Mouse (Mus musculus) stomach, embryonic 14.5 days (tissue): ENCODE measurements around the gene Stab1. TPM values are rescaled to one million over a fixed set of nuclear protein-coding genes. Genes with fewer than 3 reads are reported as not detected.

Experiments used
- ATAC-seq: fragments of 200-750 bp; cut with Nextera tagmentation; 2 replicates; pipeline ENCODE4 v1.8.0; 2017; ENCODE audit warnings: low read depth, moderate TSS enrichment; ENCODE audit not compliant: insufficient number of reproducible peaks, insufficient read depth, low FRiP score
- H3K27ac ChIP-seq: fragments of 300-500 bp; sonication (generic); 2 replicates; pipeline ENCODE4 v1.5.1; 2014; ENCODE audit warnings: mild to moderate bottlenecking, low read length, moderate library complexity, mixed read lengths
- H3K27me3 ChIP-seq: fragments of 300-500 bp; sonication (generic); 2 replicates; pipeline ENCODE4 v1.6.1; 2014; ENCODE audit warnings: low read length, control low read depth, mixed read lengths; ENCODE audit not compliant: control insufficient read depth, insufficient read depth
- H3K36me3 ChIP-seq: fragments of 300-500 bp; sonication (generic); 2 replicates; pipeline ENCODE4 v1.6.1; 2014; ENCODE audit warnings: mild to moderate bottlenecking, control low read depth, low read length, moderate library complexity, mixed read lengths; ENCODE audit not compliant: control insufficient read depth, insufficient read depth
- H3K4me1 ChIP-seq: fragments of 300-500 bp; sonication (generic); 2 replicates; pipeline ENCODE4 v1.6.1; 2014; ENCODE audit warnings: low read length, control low read depth, mixed read lengths; ENCODE audit not compliant: control insufficient read depth, insufficient read depth
- H3K4me2 ChIP-seq: fragments of 300-500 bp; sonication (generic); replicated peaks from 2 replicates; pipeline ENCODE4 v1.6.1; 2014; ENCODE audit warnings: low read depth, low read length, control low read depth
- H3K4me3 ChIP-seq: fragments of 300-500 bp; sonication (generic); 2 replicates; pipeline ENCODE4 v1.5.1; 2014; ENCODE audit warnings: low read depth, low read length, control low read depth
- H3K9ac ChIP-seq: fragments of 300-500 bp; sonication (generic); replicated peaks from 2 replicates; pipeline ENCODE4 v1.6.1; 2014; ENCODE audit warnings: low read depth, mild to moderate bottlenecking, control low read depth, low read length, moderate library complexity, mixed read lengths
- H3K9me3 ChIP-seq: fragments of 300-500 bp; sonication (generic); 2 replicates; pipeline ENCODE4 v1.6.1; 2016; ENCODE audit warnings: low read depth, low read length, control low read depth; ENCODE audit not compliant: control insufficient read depth
- WGBS: fragments of 180-500 bp; shearing (Covaris S2); extraction: QIAGEN DNeasy Blood & Tissue Kit; methylation state at CpG from one replicate; pipeline ENCODE4 v1.1.7; 2014; 5-methylcytosine and 5-hydroxymethylcytosine counted together
- polyA plus RNA-seq: library from polyadenylated mRNA; unstranded; fragments of >200 nt; fragmentation: Nextera tagmentation; extraction: Ambion mirVana; gene quantifications from 2 replicates; pipeline ENCODE4 v1.2.1, GENCODE M21; 2014

Stab1 gene
- polyA plus RNA-seq, 1 experiment from 2014 or later: 54.4 TPM

- Histone ChIP-seq H3K27ac (no peak overlapping the region), H3K4me2 (no peak overlapping the region; the same call in 1 of the 2 replicates), H3K9me3 (no peaks in the 10 kb centered on the region), H3K4me3 (no peak overlapping the region), H3K9ac (no peak overlapping the region), H3K27me3 (no peaks in the 10 kb centered on the region), H3K4me1 (0 out of 2 replicates have a peak, but pooled peaks cover 3% of the 10 kb centered on the region), H3K36me3 (peaks cover 10% of the 10 kb centered on the region)
- no peak for ATAC-seq
- 41% methylated on average over 10 of the region's 10 CpGs for WGBS
Measured at GRCm38 (mm10) chr14:31165991-31166630, 2.3 kb downstream of the Stab1 start.

DNA sequence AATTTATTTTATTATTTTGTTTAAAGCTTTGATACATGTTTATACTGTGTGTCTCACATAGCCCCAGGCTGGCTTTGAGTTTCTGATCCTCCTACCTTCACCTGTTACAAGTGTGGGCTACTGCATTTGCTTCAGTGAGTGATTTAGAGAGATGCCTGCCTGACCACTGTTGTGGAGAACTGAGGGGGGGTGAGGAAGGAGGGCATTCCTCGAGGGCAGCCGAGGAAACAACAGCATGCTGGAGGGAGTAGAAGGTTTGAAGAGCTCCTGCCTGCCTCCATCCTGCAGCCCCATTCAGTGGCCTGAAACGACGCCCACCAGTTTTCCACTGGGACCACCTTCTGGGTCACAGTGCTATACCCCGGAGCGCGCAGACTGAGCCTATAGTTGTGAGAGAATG is 3.0 kb downstream of the Stab1 start:
- H3K9me3 ChIP-seq: no peaks in the 10 kb centered on the region
- no peak overlapping the region for H3K4me2 ChIP-seq
- H3K4me3 ChIP-seq: no peak overlapping the region
- WGBS: 52% methylated on average over 7 of the region's 7 CpGs
- no peaks in the 10 kb centered on the region for H3K27me3 ChIP-seq
- H3K9ac ChIP-seq: no peak overlapping the region
- no peak for ATAC-seq
- peaks cover 3% of the 10 kb centered on the region; the same call in 1 of the 2 replicates for H3K36me3 ChIP-seq
- H3K4me1 ChIP-seq: 0 out of 2 replicates have a peak, but pooled peaks cover 3% of the 10 kb centered on the region
- no peak overlapping the region for H3K27ac ChIP-seq

- Histone ChIP-seq H3K4me2 (no peak overlapping the region), H3K9me3 (no peaks in the 10 kb centered on the region), H3K4me3 (no peak overlapping the region), H3K36me3 (no peaks in the 10 kb centered on the region), H3K27me3 (no peaks in the 10 kb centered on the region), H3K9ac (no peak overlapping the region), H3K27ac (no peak overlapping the region), H3K4me1 (0 out of 2 replicates have a peak, but pooled peaks cover 3% of the 10 kb centered on the region)
- 74% methylated on average over 2 of the region's 2 CpGs for WGBS
- ATAC-seq: no peak
Measured at GRCm38 (mm10) chr14:31165010-31165409, 3.4 kb downstream of the Stab1 start.

GRCm38 (mm10) chr14:31164067-31164466 is 4.4 kb downstream of the Stab1 start:
- Histone ChIP-seq H3K27ac (no peak overlapping the region), H3K4me3 (no peak overlapping the region), H3K9ac (no peak overlapping the region), H3K4me2 (no peak overlapping the region), H3K4me1 (0 out of 2 replicates have a peak, but pooled peaks cover 3% of the 10 kb centered on the region), H3K27me3 (no peaks in the 10 kb centered on the region), H3K36me3 (no peaks in the 10 kb centered on the region), H3K9me3 (no peaks in the 10 kb centered on the region)
- no peak for ATAC-seq
- WGBS: 67% methylated on average over 8 of the region's 8 CpGs

DNA sequence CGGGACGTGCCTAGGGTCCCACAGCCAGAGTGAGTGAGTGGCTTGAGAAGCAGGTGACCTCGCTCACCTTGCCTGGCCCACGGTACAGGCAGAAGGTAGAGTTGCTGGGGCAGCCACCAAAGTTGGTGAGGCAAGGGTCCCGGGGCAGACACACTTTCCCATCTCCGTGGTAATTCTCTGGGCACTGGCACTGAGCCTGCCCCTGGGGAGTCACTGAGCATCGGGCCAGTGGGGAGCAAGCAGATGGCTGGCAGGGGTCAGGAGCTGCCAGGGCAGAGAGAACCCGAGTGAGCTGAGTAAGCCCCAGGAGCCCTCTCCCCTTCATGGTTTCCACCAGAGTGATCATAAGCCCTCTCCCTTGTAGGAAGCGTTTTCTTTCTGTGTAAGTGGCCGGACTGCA is 6.8 kb downstream of the Stab1 start:
- no peak overlapping the region for H3K4me3 ChIP-seq
- H3K27ac ChIP-seq: no peak overlapping the region
- no peaks in the 10 kb centered on the region for H3K36me3 ChIP-seq
- ATAC-seq: no peak
- H3K9me3 ChIP-seq: no peaks in the 10 kb centered on the region
- 72% methylated on average over 10 of the region's 10 CpGs for WGBS
- H3K4me1 ChIP-seq: 0 out of 2 replicates have a peak, but pooled peaks cover 3% of the 10 kb centered on the region
- no peak overlapping the region for H3K4me2 ChIP-seq
- H3K27me3 ChIP-seq: no peaks in the 10 kb centered on the region
- H3K9ac ChIP-seq: no peak overlapping the region

GRCm38 (mm10) chr14:31161191-31161590 is 7.2 kb downstream of the Stab1 start:
- no peak for ATAC-seq
- Histone ChIP-seq H3K4me2 (no peak overlapping the region), H3K36me3 (no peaks in the 10 kb centered on the region), H3K9me3 (no peaks in the 10 kb centered on the region), H3K27ac (no peak overlapping the region), H3K27me3 (no peaks in the 10 kb centered on the region), H3K9ac (no peak overlapping the region), H3K4me3 (no peak overlapping the region), H3K4me1 (0 out of 2 replicates have a peak, but pooled peaks cover 3% of the 10 kb centered on the region)
- 87% methylated on average over 7 of the region's 7 CpGs for WGBS

- ATAC-seq: no peak
- 64% methylated on average over 27 of the region's 27 CpGs for WGBS
- no peak overlapping the region for H3K4me2 ChIP-seq
Measured at GRCm38 (mm10) chr14:31160196-31161150, 8.0 kb downstream of the Stab1 start.

DNA sequence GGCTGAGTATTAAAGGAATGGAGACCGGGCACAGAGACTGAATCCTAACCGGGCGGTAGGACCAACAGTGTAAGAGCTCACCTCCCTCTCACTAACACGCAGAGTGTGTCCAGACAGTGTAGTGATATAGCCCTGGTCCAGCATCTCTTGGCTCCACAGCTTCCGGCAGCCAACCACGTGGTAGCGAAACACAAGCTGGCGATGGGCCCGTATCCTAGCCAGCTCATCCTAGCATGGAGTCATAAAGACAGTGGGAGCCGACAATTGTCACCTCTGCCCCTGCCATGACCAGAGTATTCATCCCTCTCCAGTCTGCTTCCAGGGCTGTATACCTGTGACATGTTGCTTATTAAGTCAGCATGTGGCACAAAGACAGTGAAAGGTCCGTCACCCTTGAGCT is 22.7 kb downstream of the Stab1 start:
- Histone ChIP-seq H3K9ac (no peak overlapping the region), H3K4me3 (no peak overlapping the region), H3K4me1 (no peaks in the 10 kb centered on the region), H3K4me2 (no peak overlapping the region), H3K27ac (no peak overlapping the region), H3K9me3 (no peaks in the 10 kb centered on the region), H3K27me3 (no peaks in the 10 kb centered on the region), H3K36me3 (peaks cover 12% of the 10 kb centered on the region)
- WGBS: 90% methylated on average over 11 of the region's 11 CpGs
- ATAC-seq: no peak

More at GRCm38 (mm10) chr14:31160196-31161150, 8.0 kb downstream of the Stab1 start:
- Histone ChIP-seq H3K27me3 (no peaks in the 10 kb centered on the region), H3K9ac (no peak overlapping the region), H3K4me1 (no peaks in the 10 kb centered on the region), H3K27ac (no peak overlapping the region), H3K4me3 (no peak overlapping the region), H3K9me3 (no peaks in the 10 kb centered on the region), H3K36me3 (no peaks in the 10 kb centered on the region)
